Mouse (Mus musculus) heart, adult 2 months (tissue): ENCODE data around the gene Gmds. TPM values are rescaled to one million over a fixed set of nuclear protein-coding genes. Genes with fewer than 3 reads are reported as not detected.

Experiments used
- DNase-seq, 2 experiments: peaks; one replicate each; pipeline ENCODE4 v3.0.0; 2021
- H3K27ac ChIP-seq: fragments of 200-600 bp; 2 replicates; pipeline ENCODE4 v1.8.1; 2022
- H3K27me3 ChIP-seq: fragments of 200-500 bp; 2 replicates; pipeline ENCODE4 v1.6.1; 2012; ENCODE audit warnings: mild to moderate bottlenecking, low read length, inconsistent platforms, mixed read lengths; ENCODE audit not compliant: control insufficient read depth, insufficient read depth
- H3K36me3 ChIP-seq: fragments of 200-500 bp; 2 replicates; pipeline ENCODE4 v1.6.1; 2012; ENCODE audit warnings: low read length, inconsistent platforms; ENCODE audit not compliant: control insufficient read depth, insufficient read depth
- H3K4me1 ChIP-seq: fragments of 200-500 bp; 2 replicates; pipeline ENCODE4 v1.6.1; 2011; ENCODE audit warnings: low read length; ENCODE audit not compliant: control insufficient read depth, insufficient read depth
- H3K4me3 ChIP-seq: fragments of 200-600 bp; 2 replicates; pipeline ENCODE4 v1.8.1; 2022
- H3K79me2 ChIP-seq: fragments of 200-500 bp; replicated peaks from 2 replicates; pipeline ENCODE4 v1.6.1; 2012; ENCODE audit warnings: mild to moderate bottlenecking, inconsistent platforms, low read length, moderate library complexity, mixed read lengths; ENCODE audit not compliant: control insufficient read depth, insufficient read depth
- H3K9ac ChIP-seq: fragments of 200-500 bp; 2 replicates; pipeline ENCODE4 v1.6.1; 2012; ENCODE audit warnings: low read depth, mild to moderate bottlenecking, control low read depth, inconsistent platforms, low read length, mixed read lengths
- CTCF ChIP-seq: fragments of 200-600 bp; IDR thresholded peaks from 2 replicates; pipeline ENCODE4 v1.8.1; 2022; ENCODE audit warnings: antibody characterized with exemption, mild to moderate bottlenecking, moderate library complexity
- EP300 ChIP-seq: fragments of 200-500 bp; IDR thresholded peaks from 2 replicates; pipeline ENCODE4 v1.6.1; 2011; ENCODE audit warnings: low read depth, low read length, control low read depth; ENCODE audit not compliant: insufficient read depth
- POLR2A ChIP-seq: fragments of 200-500 bp; IDR thresholded peaks from 2 replicates; pipeline ENCODE4 v1.6.1; 2011; ENCODE audit warnings: mild to moderate bottlenecking, low read depth, low read length, control low read depth; ENCODE audit not compliant: insufficient read depth
- WGBS: fragments of 180-500 bp; shearing (Covaris S2); methylation state at CpG from one replicate; pipeline ENCODE4 v1.1.7; 2018; 5-methylcytosine and 5-hydroxymethylcytosine counted together
- intact Hi-C: fragments of 180-260 bp; cut with DNase I; formaldehyde crosslinking; loops from one replicate; pipeline ENCODE4 v1.15.1; 2025
- polyA plus RNA-seq: library from polyadenylated mRNA; depleted of rRNA; stranded (reverse); fragments of >200 nt; gene quantifications from 2 replicates; pipeline ENCODE4 v1.2.3, GENCODE M21; 2012
- total RNA-seq, 2 experiments: library from RNA; stranded (reverse); gene quantifications; 2 replicates each; pipeline ENCODE4 v1.2.3; 2021

The Gmds gene
- total and polyA plus RNA-seq, 3 experiments: 4.2 to 6.0 (median 5.2) TPM

GRCm38 (mm10) chr13:31828446-31828845, 510.1 kb downstream of the Gmds start:
- Histone ChIP-seq H3K27me3 (no peaks in the 10 kb centered on the region), H3K9ac (no peak overlapping the region), H3K4me3 (no peak overlapping the region), H3K36me3 (no peaks in the 10 kb centered on the region), H3K4me1 (peaks cover 2% of the 10 kb centered on the region), H3K27ac (no peak overlapping the region), H3K79me2 (no peaks in the 10 kb centered on the region)
- intact Hi-C loops: no loop called here
- no peak for DNase-seq
- TF ChIP-seq EP300 (no peak), CTCF (no peak), POLR2A (no peak)
- WGBS: 84% methylated on average over 4 of the region's 4 CpGs

DNA sequence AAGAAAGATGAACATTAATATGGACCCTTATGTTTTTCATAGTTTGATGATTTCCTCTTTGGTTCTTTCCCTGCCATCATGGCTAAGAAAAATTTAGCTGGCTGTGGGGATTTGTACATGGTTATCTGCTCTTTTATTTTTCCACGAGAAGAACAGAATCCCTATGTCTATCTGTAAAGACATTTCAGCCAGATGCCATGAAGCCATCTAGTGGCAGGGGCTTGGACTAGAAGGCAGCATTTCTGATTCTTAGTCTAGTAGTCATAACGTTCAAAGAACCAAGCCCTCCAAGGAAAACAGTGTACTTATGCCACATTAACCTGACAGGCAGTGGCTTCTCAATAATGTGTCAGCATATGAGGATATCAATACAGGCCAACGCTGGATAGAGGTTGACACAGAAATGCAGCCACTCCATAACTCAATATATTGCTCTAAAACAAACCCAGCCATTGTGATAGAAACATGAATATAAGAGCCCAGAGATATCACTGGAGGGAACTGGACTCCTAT, 510.7 kb downstream of the Gmds start:
- no peaks in the 10 kb centered on the region for H3K27me3 ChIP-seq
- no peak overlapping the region for H3K9ac ChIP-seq
- no peaks in the 10 kb centered on the region for H3K79me2 ChIP-seq
- no peak for TF ChIP-seq EP300
- TF ChIP-seq CTCF: peak; percentile 27
- 46% methylated on average over 3 of the region's 3 CpGs for WGBS
- intact Hi-C loops: no loop called here
- no peak for DNase-seq
- H3K36me3 ChIP-seq: no peaks in the 10 kb centered on the region
- H3K27ac ChIP-seq: no peak overlapping the region
- peaks cover 2% of the 10 kb centered on the region for H3K4me1 ChIP-seq
- no peak overlapping the region for H3K4me3 ChIP-seq

- no peak for DNase-seq
- no peaks in the 10 kb centered on the region for H3K36me3 ChIP-seq
- 78% methylated on average over 5 of the region's 5 CpGs for WGBS
- no peaks in the 10 kb centered on the region for H3K79me2 ChIP-seq
- TF ChIP-seq POLR2A (no peak), EP300 (no peak), CTCF (no peak)
- H3K27me3 ChIP-seq: no peaks in the 10 kb centered on the region
- no peak overlapping the region for H3K9ac ChIP-seq
- intact Hi-C loops: no loop called here
- H3K4me1 ChIP-seq: peaks cover 5% of the 10 kb centered on the region
- no peak overlapping the region for H3K27ac ChIP-seq
- H3K4me3 ChIP-seq: no peak overlapping the region
Measured at GRCm38 (mm10) chr13:31827160-31827559, 511.4 kb downstream of the Gmds start.

- WGBS: 100% methylated on average over 1 of the region's 1 CpGs
- no peak for TF ChIP-seq POLR2A
- no peak for TF ChIP-seq EP300
- no peak for TF ChIP-seq CTCF
- intact Hi-C loops: no loop called here
- Histone ChIP-seq H3K4me1 (peaks cover 7% of the 10 kb centered on the region), H3K9ac (no peak overlapping the region), H3K4me3 (no peak overlapping the region), H3K36me3 (peaks cover 3% of the 10 kb centered on the region; the same call in 1 of the 2 replicates), H3K27me3 (no peaks in the 10 kb centered on the region), H3K27ac (no peak overlapping the region), H3K79me2 (no peaks in the 10 kb centered on the region)
- no peak for DNase-seq
Measured at GRCm38 (mm10) chr13:31825180-31825579, 513.4 kb downstream of the Gmds start.

DNA sequence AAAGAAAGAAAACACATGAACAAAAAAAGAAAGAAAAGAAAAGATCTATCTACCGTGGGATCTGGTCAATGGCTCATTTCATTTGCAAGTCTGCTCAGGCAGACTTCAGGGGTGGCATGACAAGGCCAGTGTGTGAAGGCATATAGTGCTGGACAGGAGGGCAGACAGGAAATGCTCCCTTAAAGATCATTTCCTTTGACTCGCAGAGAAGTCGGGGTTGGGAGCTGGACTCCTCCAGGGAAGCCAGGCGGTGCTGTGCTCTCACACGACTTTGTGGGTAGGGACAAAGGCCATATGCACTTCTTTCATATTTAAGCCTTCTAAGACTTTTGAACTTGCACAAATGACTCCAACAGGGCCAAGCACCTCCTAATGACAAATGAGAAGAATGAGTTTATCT, 515.2 kb downstream of the Gmds start:
- H3K79me2 ChIP-seq: no peaks in the 10 kb centered on the region
- 55% methylated on average over 5 of the region's 5 CpGs for WGBS
- intact Hi-C loops: no loop called here
- no peak overlapping the region for H3K27ac ChIP-seq
- DNase-seq: no peak
- peaks cover 3% of the 10 kb centered on the region; the same call in 1 of the 2 replicates for H3K36me3 ChIP-seq
- H3K9ac ChIP-seq: no peak overlapping the region
- no peak overlapping the region for H3K4me3 ChIP-seq
- TF ChIP-seq CTCF (no peak), EP300 (no peak), POLR2A (no peak)
- H3K4me1 ChIP-seq: peaks cover 8% of the 10 kb centered on the region
- H3K27me3 ChIP-seq: no peaks in the 10 kb centered on the region

DNA sequence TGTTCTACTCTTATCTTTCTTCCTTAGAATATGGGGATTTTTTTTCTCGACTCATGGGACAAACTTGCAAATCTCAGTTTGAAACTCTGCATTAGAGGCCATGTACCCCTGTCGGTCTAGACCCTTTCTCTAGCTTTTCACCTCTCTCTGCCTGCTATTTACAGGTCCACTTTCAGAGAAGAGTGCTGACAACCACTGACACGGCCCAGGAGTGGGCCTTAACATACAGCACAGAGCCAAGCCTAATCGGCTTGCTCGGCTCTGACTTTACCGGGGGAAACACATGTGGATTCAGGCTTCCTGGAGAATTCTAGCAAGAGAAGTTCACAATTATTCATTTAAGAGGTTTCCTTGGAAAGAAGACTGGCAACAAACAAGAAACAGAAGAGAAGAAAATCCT, 517.5 kb downstream of the Gmds start:
- TF ChIP-seq POLR2A (no peak), CTCF (no peak), EP300 (no peak)
- no peaks in the 10 kb centered on the region for H3K79me2 ChIP-seq
- no peak for DNase-seq
- intact Hi-C loops: no loop called here
- no peaks in the 10 kb centered on the region for H3K27me3 ChIP-seq
- peaks cover 3% of the 10 kb centered on the region; the same call in 1 of the 2 replicates for H3K36me3 ChIP-seq
- H3K4me3 ChIP-seq: peak overlapping the region; percentile 41
- H3K27ac ChIP-seq: peak overlapping the region; percentile 15; the same call in 1 of the 2 replicates
- H3K4me1 ChIP-seq: peaks cover 8% of the 10 kb centered on the region
- H3K9ac ChIP-seq: peak overlapping the region; percentile 78
- 5% methylated on average over 6 of the region's 6 CpGs for WGBS
